Mouse (Mus musculus) mouse trophoblast stem cell (cell line): ENCODE measurements around the gene Scaf1.

Source experiments
- in situ Hi-C, 2 experiments: fragments of 300-500 bp; cut with MseI, MboI; formaldehyde crosslinking; loops; 2 replicates in 1 of 2; 3 replicates in 1 of 2; pipeline ENCODE4 v1.15.1; 2025

The Scaf1 gene

DNA sequence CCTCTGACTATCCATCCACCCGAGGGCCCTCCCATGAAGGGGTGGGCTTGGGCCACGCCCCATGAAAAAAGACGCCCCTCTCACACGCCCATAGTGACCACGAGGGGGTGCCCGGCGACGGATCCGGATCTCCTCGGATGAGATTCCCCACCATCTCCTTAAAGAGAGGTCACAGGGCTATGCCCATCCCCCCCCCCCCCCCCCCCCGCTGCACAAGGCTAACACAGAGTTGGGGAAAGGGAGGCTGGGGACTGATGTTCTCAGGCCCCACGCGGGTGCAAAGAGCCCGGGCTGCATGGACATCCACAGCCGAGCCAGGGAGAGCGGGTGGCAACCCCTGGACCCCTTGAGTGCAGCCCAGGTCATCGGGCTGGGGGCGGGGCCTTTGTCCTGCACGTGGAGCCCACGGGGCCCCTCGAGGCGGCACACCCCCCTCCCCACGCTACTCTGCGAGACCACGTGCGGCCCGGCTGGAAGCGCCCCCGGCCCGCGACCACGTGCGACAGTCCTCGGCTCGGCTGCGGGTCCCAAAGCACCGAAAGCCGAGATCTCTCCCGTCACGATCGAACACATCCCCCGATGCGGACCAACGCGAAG is 30.5 kb downstream of the Scaf1 start:
- in situ Hi-C loops: no loop called here

GRCm38 (mm10) chr7:44984833-44985164 is 31.4 kb downstream of the Scaf1 start:
- in situ Hi-C loops: no loop called here

- in situ Hi-C loops: no loop called here
Measured at GRCm38 (mm10) chr7:44983944-44984832, 32.0 kb downstream of the Scaf1 start.

DNA sequence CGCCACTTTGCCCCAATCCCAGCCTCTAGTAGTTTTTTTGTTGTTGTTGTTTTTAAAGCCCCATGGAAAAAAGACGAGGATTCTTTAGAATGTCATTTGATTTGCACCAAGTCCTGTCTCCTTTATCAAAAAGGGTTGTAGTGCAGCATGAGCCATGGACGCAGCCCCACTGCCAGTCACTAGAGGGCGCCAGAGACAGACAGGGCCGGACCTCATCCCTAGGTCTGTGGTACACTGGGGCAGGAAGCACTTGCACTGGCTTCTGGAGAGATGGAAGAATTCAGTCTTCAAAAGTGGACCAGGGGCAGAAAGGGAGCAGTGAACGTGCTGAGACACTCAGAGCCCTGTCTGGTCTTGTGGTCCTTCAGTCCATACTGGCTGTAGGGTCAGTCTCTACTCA is 33.1 kb downstream of the Scaf1 start:
- in situ Hi-C loops: no loop called here

DNA sequence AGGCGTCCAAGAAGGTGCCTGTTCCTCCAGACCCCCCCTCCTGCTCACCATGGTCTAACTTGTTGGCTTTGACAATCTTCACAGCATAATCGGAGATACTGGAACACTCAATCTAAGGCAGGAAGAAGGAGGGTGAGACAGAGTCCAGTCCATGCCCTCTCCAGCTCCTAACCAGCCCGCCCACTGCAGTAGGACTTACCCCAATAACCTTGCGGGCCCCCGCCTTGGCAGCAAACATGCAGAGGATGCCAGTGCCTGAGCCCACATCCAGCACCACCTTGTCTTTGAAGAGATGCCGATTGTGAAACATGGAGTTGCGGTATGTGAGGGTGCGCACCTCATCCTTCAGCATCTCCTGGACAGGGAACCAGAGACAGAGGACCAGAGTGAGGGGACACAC is 34.6 kb downstream of the Scaf1 start:
- in situ Hi-C loops: no loop called here

- in situ Hi-C loops: no loop called here
Measured at GRCm38 (mm10) chr7:44978300-44978699, 37.9 kb downstream of the Scaf1 start.

GRCm38 (mm10) chr7:44975117-44975419 is 41.1 kb downstream of the Scaf1 start:
- in situ Hi-C loops: no loop called here

- in situ Hi-C loops: no loop called here
Measured at GRCm38 (mm10) chr7:44974383-44975116, 41.6 kb downstream of the Scaf1 start, which contains the start of gene Cpt1c. Gene Cpt1c, minus strand, starts transcription at chr7:44974851.

DNA sequence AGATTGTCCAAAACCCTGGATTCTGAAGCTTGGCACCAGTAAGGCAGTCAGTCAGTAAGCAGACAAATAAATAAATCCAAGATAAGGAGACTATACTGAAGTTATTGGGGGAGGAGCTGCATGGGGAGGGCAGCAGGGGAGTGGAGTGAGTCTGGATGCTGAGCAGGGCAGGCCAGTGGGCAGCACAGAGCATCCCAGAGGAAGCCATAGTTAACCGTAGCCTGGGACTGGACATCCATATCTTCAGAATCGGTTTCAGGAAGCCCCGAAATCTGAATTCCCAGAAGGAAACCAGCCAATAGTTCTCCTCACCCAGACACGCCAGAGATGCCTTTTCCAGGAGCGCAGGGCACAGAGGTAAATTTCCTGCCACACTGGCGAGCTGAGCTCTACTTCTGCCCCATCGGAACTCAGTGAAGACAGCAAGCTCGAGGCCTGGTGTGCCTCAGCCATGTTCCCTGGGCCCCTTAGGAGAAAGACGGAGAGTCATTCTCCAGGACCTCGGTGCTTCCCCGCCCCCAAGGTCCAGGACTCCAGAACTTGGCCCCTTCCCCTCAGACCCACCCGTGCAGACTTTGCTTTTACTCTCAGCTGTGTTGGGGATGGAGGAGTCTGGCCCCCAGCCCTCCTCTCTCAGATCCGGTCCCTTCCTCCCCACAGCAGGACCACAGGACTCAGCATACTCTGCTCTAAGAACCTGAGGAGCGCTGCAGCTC is 42.6 kb downstream of the Scaf1 start:
- in situ Hi-C loops: no loop called here

- in situ Hi-C loops: no loop called here
Measured at GRCm38 (mm10) chr7:44971142-44971541, 45.0 kb downstream of the Scaf1 start.

GRCm38 (mm10) chr7:44970231-44970691 is 45.9 kb downstream of the Scaf1 start:
- in situ Hi-C loops: no loop called here

GRCm38 (mm10) chr7:44966638-44967037 is 49.5 kb downstream of the Scaf1 start:
- in situ Hi-C loops: no loop called here

GRCm38 (mm10) chr7:44965975-44966374 is 50.2 kb downstream of the Scaf1 start:
- in situ Hi-C loops: no loop called here

GRCm38 (mm10) chr7:44964990-44965389 is 51.2 kb downstream of the Scaf1 start:
- in situ Hi-C loops: no loop called here

GRCm38 (mm10) chr7:44962831-44963230 is 53.3 kb downstream of the Scaf1 start:
- in situ Hi-C loops: no loop called here

DNA sequence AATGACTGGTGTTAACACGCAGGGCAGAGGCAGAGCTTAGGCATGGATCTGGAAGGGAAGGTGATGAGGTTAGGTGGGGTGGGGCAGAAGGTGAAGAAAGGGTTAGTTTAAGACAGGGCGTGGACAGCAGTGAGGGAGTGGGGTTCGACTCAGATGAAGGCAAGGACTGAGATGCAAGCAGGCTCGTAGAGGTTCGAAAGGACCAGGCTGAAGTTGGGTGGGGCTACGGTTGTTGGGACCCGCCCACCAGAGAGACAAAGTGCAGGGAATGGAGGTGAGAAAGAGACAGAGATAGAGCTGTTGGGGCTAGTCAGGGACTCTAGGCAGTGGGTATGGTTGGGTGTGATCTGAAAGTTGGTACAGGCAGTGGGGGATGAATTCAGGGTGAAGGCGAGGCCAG is 53.8 kb downstream of the Scaf1 start:
- in situ Hi-C loops: no loop called here

- in situ Hi-C loops: no loop called here
Measured at GRCm38 (mm10) chr7:44960512-44960910, 55.7 kb downstream of the Scaf1 start.

GRCm38 (mm10) chr7:44959874-44960511 is 56.2 kb downstream of the Scaf1 start:
- in situ Hi-C loops: loop anchor here in 1 of 2 experiments (5.0 to 10.0 kb wide), 2 partner anchors 38 to 85 kb away; no protein-coding TSS in a partner anchor

- in situ Hi-C loops: loop anchor here in 1 of 2 experiments (5.0 to 10.0 kb wide), 2 partner anchors 37 to 84 kb away; no protein-coding TSS in a partner anchor
Measured at GRCm38 (mm10) chr7:44959281-44959680, 56.9 kb downstream of the Scaf1 start.

- in situ Hi-C loops: loop anchor here in 1 of 2 experiments (5.0 to 10.0 kb wide), 2 partner anchors 36 to 83 kb away; no protein-coding TSS in a partner anchor
Measured at GRCm38 (mm10) chr7:44958208-44958607, 58.0 kb downstream of the Scaf1 start.
